Mouse (Mus musculus): ENCODE results near the gene Hdac7. TPM values are rescaled to one million over a fixed set of nuclear protein-coding genes. Genes with fewer than 3 reads are reported as not detected.
A peak's percentile ranks its signal among the peaks of the same experiment; 100 is the strongest.

The Hdac7 gene
- total and polyA plus RNA-seq, 2 experiments from 2014 or later, result 23.7 to 28.6 TPM

DNA sequence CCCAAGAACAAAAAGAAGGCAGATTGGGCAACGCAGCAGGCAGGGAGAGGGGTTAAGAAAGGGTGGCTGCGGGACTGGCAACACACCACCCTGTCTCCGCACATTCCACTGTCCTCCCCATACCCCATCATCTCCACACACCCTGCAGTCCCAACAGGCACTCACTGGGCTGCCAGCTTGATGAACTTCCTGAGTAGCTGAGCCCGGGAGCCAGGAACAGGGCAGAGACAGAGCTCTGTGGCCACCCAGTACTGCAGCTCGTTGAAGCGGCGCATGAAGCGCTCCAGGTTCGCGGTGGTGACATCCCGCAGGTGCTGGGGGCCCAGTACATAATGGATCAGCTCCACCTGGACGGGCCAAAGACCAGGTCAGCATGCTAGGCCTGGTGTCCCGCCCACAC, 94.5 kb downstream of the Hdac7 start:
- DNase-seq (ENCODE audit: low spot score) (no peak), ATAC-seq (no peak)
- no peak for TF ChIP-seq CTCF (IDR thresholded peaks at IDR 0.05; ENCODE audit: low read depth)
- Histone ChIP-seq H3K4me2 (ENCODE audit: low read depth, low read length) (no peak overlapping the region), H3K36me3 (ENCODE audit: insufficient read depth, low read length) (peaks cover 13% of the 10 kb centered on the region; the same call in 1 of the 2 replicates), H3K27me3 (ENCODE audit: insufficient read depth, low read length) (no peaks in the 10 kb centered on the region), H3K9me3 (ENCODE audit: low read length) (no peaks in the 10 kb centered on the region), H3K4me1 (ENCODE audit: insufficient read depth, low read length) (peaks cover 15% of the 10 kb centered on the region), H3K9ac (replicated peaks; ENCODE audit: low read length) (no peak overlapping the region), H3K4me3 (ENCODE audit: low read length) (no peak overlapping the region), H3K27ac (peak overlapping the region; percentile 66; the same call in 1 of the 2 replicates)
- 84% methylated on average over 13 of the region's 13 CpGs for WGBS

DNA sequence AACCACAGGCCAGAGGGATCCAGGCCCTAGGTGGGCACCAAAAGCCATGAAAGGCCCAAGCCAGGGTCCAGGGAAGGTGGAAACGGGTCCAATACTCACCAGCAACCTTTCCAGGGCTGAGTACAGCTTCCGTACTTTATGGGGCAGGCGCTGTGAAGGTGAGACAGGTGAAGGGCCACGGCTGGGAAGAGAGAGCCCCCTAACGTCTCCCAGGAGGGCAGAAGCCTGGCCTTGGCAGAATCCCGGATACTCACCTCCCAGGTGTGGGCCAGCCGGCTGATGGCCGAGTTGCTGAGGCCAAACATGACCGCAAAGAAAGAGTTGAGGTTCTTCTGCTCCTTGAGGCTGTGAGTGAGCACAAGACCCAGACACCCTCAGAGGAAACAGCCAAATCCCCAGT, 94.9 kb downstream of the Hdac7 start:
- 93% methylated on average over 9 of the region's 9 CpGs for WGBS
- no peak overlapping the region for H3K9ac ChIP-seq (replicated peaks; ENCODE audit: low read length)
- no peak for TF ChIP-seq CTCF (IDR thresholded peaks at IDR 0.05; ENCODE audit: low read depth)
- peaks cover 13% of the 10 kb centered on the region; the same call in 1 of the 2 replicates for H3K36me3 ChIP-seq (ENCODE audit: insufficient read depth, low read length)
- no peak overlapping the region for H3K4me2 ChIP-seq (ENCODE audit: low read depth, low read length)
- H3K9me3 ChIP-seq (ENCODE audit: low read length), result no peaks in the 10 kb centered on the region
- peaks cover 15% of the 10 kb centered on the region for H3K4me1 ChIP-seq (ENCODE audit: insufficient read depth, low read length)
- H3K27ac ChIP-seq, result no peak overlapping the region
- DNase-seq (ENCODE audit: low spot score) (no peak), ATAC-seq (no peak)
- H3K4me3 ChIP-seq (ENCODE audit: low read length), result no peak overlapping the region
- H3K27me3 ChIP-seq (ENCODE audit: insufficient read depth, low read length), result no peaks in the 10 kb centered on the region

DNA sequence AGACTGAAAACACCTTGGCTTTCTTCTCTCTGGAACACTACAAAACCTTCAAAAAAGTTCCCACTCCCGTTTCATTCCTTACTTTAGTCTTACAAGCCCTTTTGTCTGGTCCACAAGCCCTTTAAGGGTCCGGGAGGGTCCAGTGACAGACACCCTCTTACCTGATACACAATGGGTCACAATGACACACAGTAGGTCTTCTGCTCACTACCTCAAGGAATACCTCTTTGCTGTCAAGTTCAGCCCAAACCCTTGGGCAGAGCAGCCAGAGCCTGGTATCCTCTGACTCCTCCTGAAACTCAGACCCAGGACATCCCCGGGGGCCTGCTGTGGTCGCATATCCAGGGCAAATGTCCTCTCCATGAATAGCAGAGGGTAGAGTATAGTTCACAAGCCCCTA, 95.3 kb downstream of the Hdac7 start:
- DNase-seq (ENCODE audit: low spot score) (no peak), ATAC-seq (no peak)
- Histone ChIP-seq H3K9me3 (ENCODE audit: low read length) (no peaks in the 10 kb centered on the region), H3K4me1 (ENCODE audit: insufficient read depth, low read length) (peaks cover 15% of the 10 kb centered on the region), H3K36me3 (ENCODE audit: insufficient read depth, low read length) (peaks cover 13% of the 10 kb centered on the region; the same call in 1 of the 2 replicates), H3K4me3 (ENCODE audit: low read length) (no peak overlapping the region), H3K27ac (no peak overlapping the region), H3K27me3 (ENCODE audit: insufficient read depth, low read length) (no peaks in the 10 kb centered on the region), H3K4me2 (ENCODE audit: low read depth, low read length) (no peak overlapping the region), H3K9ac (replicated peaks; ENCODE audit: low read length) (no peak overlapping the region)
- 87% methylated on average over 4 of the region's 4 CpGs for WGBS
- no peak for TF ChIP-seq CTCF (IDR thresholded peaks at IDR 0.05; ENCODE audit: low read depth)

DNA sequence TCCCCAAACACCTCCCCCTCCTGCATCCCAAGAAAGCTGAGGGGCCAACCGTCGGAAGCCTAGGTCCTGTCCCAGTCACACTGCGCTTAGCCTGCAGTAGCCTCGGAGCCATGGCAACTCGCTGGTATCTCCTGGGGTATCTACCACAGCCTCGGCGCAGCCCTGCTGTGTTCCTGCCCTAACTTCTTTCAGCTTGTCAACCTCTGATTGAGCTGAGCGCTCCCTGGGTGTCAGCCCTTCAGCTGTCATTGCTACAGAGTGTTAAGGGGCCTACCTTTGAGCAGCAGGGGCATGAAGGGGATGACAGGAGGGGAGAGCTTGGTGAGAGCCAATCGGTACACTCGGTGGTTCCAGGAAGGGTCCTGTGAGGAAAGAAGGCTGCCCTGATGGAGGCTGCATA, 96.0 kb downstream of the Hdac7 start:
- Histone ChIP-seq H3K27me3 (ENCODE audit: insufficient read depth, low read length) (no peaks in the 10 kb centered on the region), H3K4me1 (ENCODE audit: insufficient read depth, low read length) (peaks cover 15% of the 10 kb centered on the region), H3K36me3 (ENCODE audit: insufficient read depth, low read length) (peaks cover 13% of the 10 kb centered on the region; the same call in 1 of the 2 replicates), H3K9me3 (ENCODE audit: low read length) (no peaks in the 10 kb centered on the region), H3K4me3 (ENCODE audit: low read length) (no peak overlapping the region), H3K27ac (no peak overlapping the region), H3K4me2 (ENCODE audit: low read depth, low read length) (no peak overlapping the region), H3K9ac (replicated peaks; ENCODE audit: low read length) (no peak overlapping the region)
- DNase-seq (ENCODE audit: low spot score) (no peak), ATAC-seq (no peak)
- WGBS, result 21% methylated on average over 10 of the region's 10 CpGs
- no peak for TF ChIP-seq CTCF (IDR thresholded peaks at IDR 0.05; ENCODE audit: low read depth)

DNA sequence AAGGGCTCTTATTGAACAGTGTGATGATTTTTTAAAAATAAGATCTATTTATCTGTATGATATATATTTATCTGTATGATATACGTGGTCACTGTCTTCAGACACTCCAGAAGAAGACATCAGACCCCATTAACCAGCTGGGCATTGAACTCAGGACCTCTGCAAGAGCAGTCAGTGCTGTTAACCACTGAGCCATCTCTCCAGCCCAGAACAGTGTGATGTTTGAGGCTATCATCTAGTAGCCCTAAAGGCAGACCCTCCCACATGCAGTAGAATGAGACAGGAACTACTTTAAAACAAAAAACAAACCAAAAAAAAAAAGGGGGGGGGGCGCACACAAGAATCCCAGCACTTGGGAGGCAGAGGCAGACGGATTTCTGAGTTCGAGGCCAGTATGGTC, 96.8 kb downstream of the Hdac7 start:
- H3K4me3 ChIP-seq (ENCODE audit: low read length), result no peak overlapping the region
- peaks cover 13% of the 10 kb centered on the region; the same call in 1 of the 2 replicates for H3K36me3 ChIP-seq (ENCODE audit: insufficient read depth, low read length)
- 83% methylated on average over 4 of the region's 4 CpGs for WGBS
- no peak for ATAC-seq
- no peaks in the 10 kb centered on the region for H3K27me3 ChIP-seq (ENCODE audit: insufficient read depth, low read length)
- DNase-seq (ENCODE audit: low spot score), result no peak
- H3K9me3 ChIP-seq (ENCODE audit: low read length), result no peaks in the 10 kb centered on the region
- H3K4me1 ChIP-seq (ENCODE audit: insufficient read depth, low read length), result peaks cover 15% of the 10 kb centered on the region
- no peak overlapping the region for H3K4me2 ChIP-seq (ENCODE audit: low read depth, low read length)
- no peak overlapping the region for H3K9ac ChIP-seq (replicated peaks; ENCODE audit: low read length)
- no peak overlapping the region for H3K27ac ChIP-seq
- TF ChIP-seq CTCF (IDR thresholded peaks at IDR 0.05; ENCODE audit: low read depth), result no peak

DNA sequence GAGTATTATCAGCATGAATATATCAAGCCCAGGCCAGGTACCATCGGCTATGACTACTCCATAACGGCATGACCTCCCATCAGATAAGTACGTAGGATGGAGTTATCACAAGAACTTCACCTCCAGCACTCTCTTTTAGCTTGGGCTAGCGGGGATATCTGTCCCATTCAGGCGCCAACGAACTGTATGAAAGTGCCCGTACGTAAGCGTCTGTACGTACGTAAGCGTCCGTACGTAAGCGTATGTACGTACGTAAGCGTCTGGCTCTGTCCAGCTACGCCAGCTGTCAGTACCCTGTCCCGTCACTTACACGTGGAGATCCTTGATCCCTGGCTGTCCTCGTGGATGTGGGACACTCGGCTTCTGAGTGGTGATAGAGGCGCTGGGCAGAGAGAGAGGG, 97.6 kb downstream of the Hdac7 start:
- no peak for TF ChIP-seq CTCF (IDR thresholded peaks at IDR 0.05; ENCODE audit: low read depth)
- Histone ChIP-seq H3K27ac (no peak overlapping the region), H3K4me2 (ENCODE audit: low read depth, low read length) (no peak overlapping the region), H3K4me3 (ENCODE audit: low read length) (no peak overlapping the region), H3K9me3 (ENCODE audit: low read length) (no peaks in the 10 kb centered on the region), H3K4me1 (ENCODE audit: insufficient read depth, low read length) (peaks cover 15% of the 10 kb centered on the region), H3K9ac (replicated peaks; ENCODE audit: low read length) (no peak overlapping the region), H3K36me3 (ENCODE audit: insufficient read depth, low read length) (peaks cover 13% of the 10 kb centered on the region; the same call in 1 of the 2 replicates), H3K27me3 (ENCODE audit: insufficient read depth, low read length) (no peaks in the 10 kb centered on the region)
- no peak for ATAC-seq
- 93% methylated on average over 24 of the region's 24 CpGs for WGBS
- no peak for DNase-seq (ENCODE audit: low spot score)

DNA sequence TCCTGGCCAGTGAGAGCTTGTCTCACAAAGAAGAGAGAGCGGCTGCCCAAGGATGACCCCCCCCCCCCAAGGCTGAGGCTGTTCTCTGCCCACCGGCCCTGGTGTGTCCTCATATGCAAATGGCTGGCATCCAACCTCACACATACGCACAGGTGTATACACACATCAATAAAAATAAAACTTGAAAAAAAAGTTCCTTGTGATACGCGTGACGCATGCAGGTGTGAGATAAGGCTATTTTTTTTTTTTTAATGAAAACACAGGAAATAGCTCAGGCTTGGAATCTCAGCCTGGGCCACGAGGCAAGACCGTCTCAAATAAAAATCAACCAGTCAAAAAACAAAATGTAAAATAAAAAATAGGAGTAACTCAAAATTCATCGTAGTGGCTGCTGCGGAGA, 98.0 kb downstream of the Hdac7 start:
- no peak overlapping the region for H3K4me2 ChIP-seq (ENCODE audit: low read depth, low read length)
- H3K9ac ChIP-seq (replicated peaks; ENCODE audit: low read length), result no peak overlapping the region
- H3K9me3 ChIP-seq (ENCODE audit: low read length), result no peaks in the 10 kb centered on the region
- H3K27me3 ChIP-seq (ENCODE audit: insufficient read depth, low read length), result no peaks in the 10 kb centered on the region
- H3K4me1 ChIP-seq (ENCODE audit: insufficient read depth, low read length), result peaks cover 15% of the 10 kb centered on the region
- no peak overlapping the region for H3K4me3 ChIP-seq (ENCODE audit: low read length)
- 90% methylated on average over 10 of the region's 10 CpGs for WGBS
- DNase-seq (ENCODE audit: low spot score), result no peak
- TF ChIP-seq CTCF (IDR thresholded peaks at IDR 0.05; ENCODE audit: low read depth), result no peak
- peaks cover 13% of the 10 kb centered on the region; the same call in 1 of the 2 replicates for H3K36me3 ChIP-seq (ENCODE audit: insufficient read depth, low read length)
- ATAC-seq, result no peak
- H3K27ac ChIP-seq, result no peak overlapping the region

Data from hindbrain, postnatal 0 days (tissue).